Mouse (Mus musculus) myocyte (in vitro differentiated cells): ENCODE measurements around the gene Mms19.

Experiments used
- CEBPB ChIP-seq: IDR thresholded peaks from 2 replicates; pipeline ENCODE4 v1.6.1; 2011; ENCODE audit warnings: mild to moderate bottlenecking, moderate library complexity; ENCODE audit not compliant: poor library complexity, insufficient read depth, severe bottlenecking
- MAX ChIP-seq: IDR thresholded peaks from one replicate; pipeline ENCODE4 v1.6.1; 2011; ENCODE audit warnings: low read depth, mild to moderate bottlenecking, control low read depth
- POLR2A ChIP-seq: IDR thresholded peaks from one replicate; pipeline ENCODE4 v1.6.1; 2011; ENCODE audit warnings: low read depth, mild to moderate bottlenecking, control low read depth, moderate library complexity; ENCODE audit not compliant: insufficient read length
- TCF12 ChIP-seq: IDR thresholded peaks from one replicate; pipeline ENCODE4 v1.6.1; 2011; ENCODE audit warnings: mild to moderate bottlenecking, control low read depth; ENCODE audit not compliant: poor library complexity, insufficient read depth, severe bottlenecking
- USF1 ChIP-seq: IDR thresholded peaks from one replicate; pipeline ENCODE4 v1.6.1; 2011; ENCODE audit warnings: low read depth, mild to moderate bottlenecking, control low read depth, moderate library complexity

DNA sequence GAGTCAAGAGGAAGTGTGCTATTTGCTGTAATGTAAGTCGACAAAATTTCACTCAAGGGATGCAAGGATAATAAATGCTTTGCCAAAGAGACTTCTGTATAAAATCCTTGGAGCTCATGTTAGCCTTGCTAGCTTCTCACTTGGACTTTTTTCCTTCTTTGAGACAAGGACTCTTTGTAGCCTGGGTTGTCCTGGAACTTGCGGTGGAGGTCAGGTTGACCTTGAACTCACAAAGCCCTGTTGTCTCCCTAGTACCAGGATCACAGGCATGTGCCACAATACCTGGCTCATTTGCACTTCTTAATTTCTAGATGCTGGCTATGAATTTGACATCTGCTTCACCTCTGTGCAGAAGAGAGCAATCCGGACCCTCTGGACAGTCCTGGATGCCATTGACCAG lies 65.7 kb downstream of the Mms19 start:
- TF ChIP-seq TCF12 (no peak), USF1 (no peak), POLR2A (no peak), MAX (no peak), CEBPB (no peak)
